Mouse (Mus musculus): ENCODE results near the gene Rassf9.

The Rassf9 gene

DNA sequence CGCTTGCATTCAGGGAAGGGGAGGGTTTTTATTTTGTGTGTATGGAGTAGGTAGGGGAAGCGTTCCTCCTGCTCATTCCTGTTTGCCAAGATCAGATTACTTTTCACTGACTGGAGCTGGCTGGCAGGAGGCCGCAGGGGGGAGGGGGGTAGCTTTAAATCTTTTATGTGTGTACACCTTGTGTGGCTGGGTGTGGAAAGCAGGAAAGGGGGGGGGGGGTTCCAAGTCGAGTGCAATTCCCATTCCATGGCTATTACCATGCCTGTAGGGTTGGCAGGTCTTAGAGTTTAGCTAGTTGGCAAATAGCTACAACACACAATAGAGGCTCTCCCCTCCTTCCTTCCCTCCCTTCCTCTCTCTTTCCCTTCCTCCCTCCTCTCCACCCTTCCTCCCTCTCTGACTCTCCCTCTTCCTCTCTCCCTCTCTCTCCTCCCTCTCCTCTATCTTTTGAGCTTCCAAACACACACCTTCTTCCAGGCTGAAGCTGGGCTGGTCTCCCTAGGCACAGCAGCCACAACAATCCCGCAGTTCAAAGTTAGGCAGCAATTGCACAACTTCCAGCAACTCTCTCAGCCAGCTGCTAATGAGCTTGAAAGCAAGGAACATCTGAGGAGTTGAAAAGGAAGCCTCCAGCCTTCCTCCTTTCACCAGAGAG lies at the start of gene Rassf9:
Gene Rassf9 (plus strand): TSS at position 416 of the 655 bp plus-strand sequence.
- no peak for DNase-seq (ENCODE audit: low spot score)

DNA sequence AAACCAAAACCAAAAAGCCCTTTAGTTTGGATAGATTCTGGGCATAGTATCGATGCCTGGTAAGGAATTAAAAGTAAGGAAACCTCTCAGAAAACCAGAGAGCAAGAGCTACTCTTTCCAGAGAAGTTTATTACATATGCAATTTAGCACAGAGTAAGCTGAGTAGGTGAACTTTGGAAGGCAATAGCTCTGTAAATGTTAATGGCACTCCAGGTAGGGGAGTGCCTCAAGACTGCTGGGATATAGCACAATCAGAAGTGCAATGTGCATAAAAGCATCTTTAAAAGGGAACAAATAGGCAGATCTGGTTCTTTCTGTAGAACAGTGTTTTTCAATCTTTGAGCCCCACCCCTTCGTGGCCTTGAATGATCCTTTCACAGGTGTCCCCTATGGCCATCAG lies 42.6 kb upstream of the Rassf9 start:
- no peak for DNase-seq (ENCODE audit: low spot score)

DNA sequence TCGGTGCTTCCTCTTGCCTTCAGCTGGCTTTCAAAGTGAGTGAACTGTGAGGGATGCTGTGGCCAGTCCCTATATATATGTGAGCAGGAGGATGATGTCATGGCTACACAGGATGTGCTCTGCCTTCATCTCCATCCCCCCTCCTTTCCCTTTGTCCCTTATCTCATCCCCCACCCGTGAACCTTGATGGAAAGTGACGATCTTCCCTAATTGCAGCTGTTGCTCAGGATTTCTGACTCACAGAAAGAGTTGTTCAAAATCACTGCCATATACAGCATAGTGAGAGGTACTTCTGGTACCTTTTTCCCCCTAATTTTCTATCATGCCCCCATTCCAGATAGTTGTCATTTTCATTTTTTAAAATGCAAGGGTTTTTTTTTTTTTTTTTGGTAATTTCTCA lies 21.6 kb upstream of the Rassf9 start, which contains the start of gene Nts:
Gene Nts (minus strand): TSS at position 101 of the 400 bp plus-strand sequence.
- no peak for DNase-seq (ENCODE audit: low spot score)

DNA sequence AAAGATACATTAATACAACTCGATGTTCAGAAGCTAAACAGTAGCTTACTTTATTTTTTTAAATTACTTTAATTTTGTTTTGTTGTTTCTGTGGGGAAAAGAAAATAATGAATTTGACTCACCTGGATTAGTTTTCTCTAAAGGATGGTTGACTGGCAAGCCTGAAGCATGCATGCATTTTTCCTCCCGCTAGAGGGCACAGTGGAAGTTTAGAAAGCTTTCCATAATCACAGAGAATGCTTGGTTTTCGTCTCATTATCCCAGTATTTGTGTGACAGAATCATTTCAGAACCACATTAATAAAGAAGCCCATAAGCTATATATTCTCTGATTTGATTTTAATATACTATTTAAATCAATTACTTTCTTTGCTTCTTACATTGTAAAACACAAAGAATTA lies 20.2 kb upstream of the Rassf9 start:
- DNase-seq (ENCODE audit: low spot score), result no peak

DNA sequence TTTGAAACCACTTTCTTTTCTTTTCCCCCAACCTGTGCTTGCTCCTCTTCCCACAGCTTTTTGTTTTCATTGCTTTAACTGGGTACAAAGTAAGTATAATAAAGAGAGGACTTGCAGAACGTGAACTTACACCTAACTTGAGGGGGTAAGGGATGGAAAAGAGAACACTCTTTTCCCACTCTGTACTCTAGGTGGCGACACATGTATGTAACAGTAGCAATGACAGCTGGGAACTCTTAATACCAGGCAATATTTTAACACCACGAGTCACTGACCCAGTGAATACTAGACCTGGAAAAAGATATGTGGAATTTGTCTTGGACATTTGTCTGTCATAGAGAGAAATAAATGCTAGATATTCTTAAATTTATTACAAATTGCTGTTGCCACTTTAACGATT lies 13.3 kb upstream of the Rassf9 start:
- no peak for DNase-seq (ENCODE audit: low spot score)

DNA sequence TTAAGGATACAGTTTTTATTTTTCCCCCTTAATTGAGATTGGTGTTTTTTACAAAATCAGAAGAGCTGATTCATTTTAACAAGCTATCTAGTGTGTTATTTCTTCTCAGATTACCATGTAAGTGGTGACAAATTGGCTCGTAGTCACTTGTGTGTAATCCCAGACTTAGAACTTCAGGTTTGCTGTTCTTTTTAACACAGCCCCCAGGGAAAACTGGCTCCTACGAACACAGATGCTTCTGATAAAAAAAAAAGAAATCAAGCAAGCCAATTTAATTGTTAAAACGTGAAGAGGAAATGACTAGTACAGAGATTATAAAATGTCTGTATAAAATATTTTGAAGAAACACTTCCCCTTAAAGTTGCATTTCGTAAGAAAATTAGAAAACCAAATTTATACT lies 4.6 kb upstream of the Rassf9 start:
- DNase-seq (ENCODE audit: low spot score), result no peak

DNA sequence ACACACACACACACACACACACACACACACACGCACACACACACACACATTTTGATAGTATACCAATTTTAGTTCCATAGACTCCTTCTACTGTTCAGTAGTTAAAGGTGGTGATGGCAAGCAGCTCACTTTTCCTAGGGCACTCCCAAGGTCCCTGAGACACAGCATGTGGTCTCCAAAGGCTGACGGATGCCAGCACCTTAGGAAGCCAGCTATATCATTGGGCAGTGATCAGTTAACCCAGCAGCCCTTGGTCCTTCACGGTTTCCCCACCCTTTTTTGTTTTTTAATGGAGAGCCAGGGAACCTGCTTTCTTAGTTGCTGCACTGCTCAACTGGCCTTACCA lies 588 bp upstream of the Rassf9 start:
- no peak for DNase-seq (ENCODE audit: low spot score)

DNA sequence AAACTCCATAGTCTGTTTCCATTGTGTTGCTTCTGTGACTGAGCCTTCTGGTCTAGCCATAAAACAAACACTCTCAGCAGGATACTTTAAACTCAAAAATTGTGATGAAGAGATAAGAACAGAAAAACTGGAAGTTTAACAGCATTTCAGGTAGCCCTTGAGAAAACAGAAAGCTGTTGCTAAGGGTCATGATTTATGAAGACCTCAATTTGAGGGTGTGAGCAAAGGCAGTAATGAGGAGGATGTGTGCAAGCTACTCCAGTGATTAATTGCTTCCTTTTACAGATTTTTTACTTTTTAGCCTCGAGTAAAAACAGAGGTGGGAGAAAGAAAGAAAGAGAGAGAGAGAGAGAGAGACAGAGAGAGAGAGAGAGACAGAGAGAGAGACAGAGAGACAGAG lies 2.1 kb downstream of the Rassf9 start:
- DNase-seq (ENCODE audit: low spot score), result no peak

DNA sequence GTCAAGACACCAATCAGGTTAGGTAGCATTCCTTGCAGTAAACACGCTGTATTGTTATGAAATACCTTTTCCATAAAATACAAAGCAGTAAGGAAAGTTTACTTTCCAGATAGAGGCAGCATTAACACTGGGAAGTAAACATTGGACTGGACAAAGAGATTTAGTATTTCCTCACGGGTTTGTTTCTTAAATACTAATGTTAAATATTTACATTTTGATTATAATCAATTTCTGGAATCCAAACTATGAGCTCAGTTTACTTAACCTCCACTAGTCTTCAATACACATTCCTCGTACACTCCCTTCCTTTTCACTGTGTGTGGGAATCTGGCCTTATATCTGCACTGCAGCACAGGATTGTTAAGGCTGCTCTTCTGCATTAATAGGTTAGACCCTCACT lies 15.9 kb downstream of the Rassf9 start:
- DNase-seq (ENCODE audit: low spot score), result no peak

DNA sequence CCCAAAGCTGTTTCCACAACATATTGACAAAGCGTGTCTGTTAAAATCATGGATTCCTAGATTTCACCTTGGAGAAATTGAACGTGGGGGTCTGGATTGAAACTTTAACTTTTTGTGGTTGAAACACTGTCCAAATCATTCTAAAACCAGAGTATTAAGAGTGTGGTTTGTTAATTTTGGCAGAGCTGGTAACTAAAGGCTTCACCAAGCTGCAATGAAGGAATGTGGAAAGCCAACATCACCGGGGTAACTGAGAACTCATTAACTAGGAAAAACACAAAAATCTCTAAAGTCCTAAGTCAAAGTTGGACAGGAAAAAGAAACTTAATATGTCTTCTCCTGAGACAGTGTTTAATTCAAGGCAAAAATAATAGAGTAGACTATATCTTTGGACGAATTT lies 41.9 kb downstream of the Rassf9 start:
- DNase-seq (ENCODE audit: low spot score), result no peak

DNA sequence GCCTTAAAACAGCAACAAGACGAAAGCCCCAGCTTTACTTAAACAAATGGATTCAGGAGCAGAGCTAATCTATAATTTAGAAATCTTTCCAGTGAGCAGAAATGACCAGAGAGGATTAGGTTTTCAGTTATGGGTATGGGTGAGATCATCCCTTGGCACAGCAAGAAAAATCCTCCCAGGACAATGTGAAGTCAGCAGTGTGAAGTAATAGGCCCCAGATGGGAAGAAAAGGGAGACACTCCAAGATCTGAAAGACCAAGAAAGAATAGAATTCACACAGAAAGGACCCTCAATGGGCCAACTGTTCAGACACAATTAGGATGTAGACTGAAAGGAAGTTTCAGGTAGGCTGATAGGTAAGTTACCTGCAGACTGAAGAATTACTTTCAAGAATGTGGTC lies 50.5 kb downstream of the Rassf9 start:
- no peak for DNase-seq (ENCODE audit: low spot score)

DNA sequence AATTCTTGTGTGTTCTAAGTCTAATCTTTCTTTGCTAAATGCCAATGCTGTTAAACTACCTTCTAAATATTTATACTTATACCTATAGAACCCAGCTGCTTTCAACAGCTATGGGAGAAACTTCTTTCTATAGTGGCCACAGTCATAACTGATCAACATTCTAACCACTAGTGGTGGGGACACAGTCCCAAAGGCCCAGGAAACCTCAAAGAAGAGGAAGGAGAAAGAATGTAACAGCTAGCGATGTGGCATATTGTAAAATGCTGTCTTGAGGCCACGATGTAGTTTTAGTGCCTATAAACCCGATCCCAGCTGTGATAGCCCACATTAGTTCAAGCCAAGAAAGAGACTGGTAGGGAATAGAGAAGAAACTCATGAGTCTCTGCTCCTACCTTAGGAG lies 65.9 kb downstream of the Rassf9 start:
- no peak for DNase-seq (ENCODE audit: low spot score)

DNA sequence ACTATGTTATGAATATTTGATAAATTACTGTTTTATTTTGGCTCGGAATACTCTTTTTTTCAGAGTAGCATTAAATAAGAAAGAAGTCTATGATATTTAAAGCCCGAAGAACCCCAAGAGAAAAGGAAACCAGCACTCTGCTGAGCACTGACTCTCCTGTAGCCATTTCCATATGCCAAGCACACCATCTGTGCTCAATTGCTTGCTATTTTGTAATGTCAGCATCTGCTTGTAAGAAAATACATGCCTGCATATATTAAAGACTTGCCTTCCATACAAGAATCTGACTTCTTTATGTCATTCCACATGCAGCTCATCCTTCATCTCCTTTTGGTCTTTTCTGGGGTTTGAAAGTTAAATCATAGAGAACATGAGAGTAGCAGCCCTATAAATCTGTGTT lies 82.3 kb downstream of the Rassf9 start:
- DNase-seq (ENCODE audit: low spot score), result no peak

Data from urinary bladder, postnatal 10 days (tissue).